Mouse (Mus musculus) kidney, embryonic 16.5 days (tissue): ENCODE results near the gene Lrch1. TPM values are rescaled to one million over a fixed set of nuclear protein-coding genes. Genes with fewer than 3 reads are reported as not detected.

Experiments
- ATAC-seq: fragments of 200-750 bp; cut with Nextera tagmentation; 2 replicates; pipeline ENCODE4 v1.8.0; 2017; ENCODE audit warnings: moderate TSS enrichment; ENCODE audit not compliant: low FRiP score, low TSS enrichment
- H3K27ac ChIP-seq: fragments of 300-500 bp; sonication (generic); 2 replicates; pipeline ENCODE4 v1.5.1; 2014; ENCODE audit warnings: low read length
- H3K27me3 ChIP-seq: fragments of 300-500 bp; sonication (generic); 2 replicates; pipeline ENCODE4 v1.6.1; 2014; ENCODE audit warnings: low read length, control low read depth, mixed read lengths; ENCODE audit not compliant: insufficient read depth
- H3K36me3 ChIP-seq: fragments of 300-500 bp; sonication (generic); 2 replicates; pipeline ENCODE4 v1.6.1; 2014; ENCODE audit warnings: low read length, control low read depth, mixed read lengths; ENCODE audit not compliant: insufficient read depth
- H3K4me1 ChIP-seq: fragments of 300-500 bp; sonication (generic); 2 replicates; pipeline ENCODE4 v1.6.1; 2014; ENCODE audit warnings: low read length, control low read depth, mixed read lengths; ENCODE audit not compliant: insufficient read depth
- H3K4me2 ChIP-seq: fragments of 300-500 bp; sonication (generic); replicated peaks from 2 replicates; pipeline ENCODE4 v1.6.1; 2014; ENCODE audit warnings: low read depth, low read length
- H3K4me3 ChIP-seq: fragments of 300-500 bp; sonication (generic); 2 replicates; pipeline ENCODE4 v1.5.1; 2014; ENCODE audit warnings: mild to moderate bottlenecking, low read length
- H3K9ac ChIP-seq: fragments of 300-500 bp; sonication (generic); replicated peaks from 2 replicates; pipeline ENCODE4 v1.6.1; 2014; ENCODE audit warnings: low read length
- H3K9me3 ChIP-seq: fragments of 300-500 bp; sonication (generic); 2 replicates; pipeline ENCODE4 v1.6.1; 2016; ENCODE audit warnings: low read length, control low read depth
- WGBS: fragments of 180-500 bp; shearing (Covaris S2); extraction: QIAGEN DNeasy Blood & Tissue Kit; methylation state at CpG from one replicate; pipeline ENCODE4 v1.1.7; 2014; 5-methylcytosine and 5-hydroxymethylcytosine counted together
- polyA plus RNA-seq: library from polyadenylated mRNA; unstranded; fragments of >200 nt; fragmentation: Nextera tagmentation; extraction: Ambion mirVana; gene quantifications from 2 replicates; pipeline ENCODE4 v1.2.1, GENCODE M21; 2015

Gene Lrch1
- polyA plus RNA-seq, 1 experiment from 2014 or later, result 18.3 TPM

GRCm38 (mm10) chr14:74916075-74916474 lies 31.6 kb downstream of the Lrch1 start:
- Histone ChIP-seq H3K4me2 (peak overlapping the region; percentile 38), H3K9ac (0 out of 2 replicates have a peak overlapping the region, but pooled peaks have one; percentile 18), H3K4me1 (peaks cover 62% of the 10 kb centered on the region), H3K27me3 (no peaks in the 10 kb centered on the region), H3K27ac (peak overlapping the region; percentile 76), H3K36me3 (no peaks in the 10 kb centered on the region), H3K4me3 (no peak overlapping the region), H3K9me3 (no peaks in the 10 kb centered on the region)
- WGBS, result 24% methylated on average over 8 of the region's 8 CpGs
- ATAC-seq, result peak; percentile 66

- Histone ChIP-seq H3K9me3 (no peaks in the 10 kb centered on the region), H3K27me3 (no peaks in the 10 kb centered on the region), H3K4me1 (peaks cover 64% of the 10 kb centered on the region), H3K27ac (peak overlapping the region; percentile 76), H3K9ac (0 out of 2 replicates have a peak overlapping the region, but pooled peaks have one; percentile 18), H3K4me2 (peak overlapping the region; percentile 38), H3K4me3 (no peak overlapping the region), H3K36me3 (no peaks in the 10 kb centered on the region)
- WGBS, result 20% methylated on average over 2 of the region's 2 CpGs
- peak; percentile 13; the same call in 1 of the 2 replicates for ATAC-seq
Measured at GRCm38 (mm10) chr14:74915658-74916057, 32.0 kb downstream of the Lrch1 start.

GRCm38 (mm10) chr14:74915025-74915424 lies 32.7 kb downstream of the Lrch1 start:
- WGBS, result 30% methylated on average over 9 of the region's 9 CpGs
- no peaks in the 10 kb centered on the region for H3K9me3 ChIP-seq
- H3K4me2 ChIP-seq, result no peak overlapping the region
- no peak for ATAC-seq
- peaks cover 69% of the 10 kb centered on the region for H3K4me1 ChIP-seq
- no peak overlapping the region for H3K4me3 ChIP-seq
- no peaks in the 10 kb centered on the region for H3K27me3 ChIP-seq
- H3K27ac ChIP-seq, result peak overlapping the region; percentile 76
- H3K9ac ChIP-seq, result no peak overlapping the region
- H3K36me3 ChIP-seq, result no peaks in the 10 kb centered on the region

GRCm38 (mm10) chr14:74913381-74914230 lies 34.1 kb downstream of the Lrch1 start:
- H3K27me3 ChIP-seq, result no peaks in the 10 kb centered on the region
- H3K9ac ChIP-seq, result peak overlapping the region; percentile 45; the same call in 1 of the 2 replicates
- 49% methylated on average over 20 of the region's 20 CpGs for WGBS
- H3K4me3 ChIP-seq, result no peak overlapping the region
- H3K36me3 ChIP-seq, result no peaks in the 10 kb centered on the region
- H3K4me2 ChIP-seq, result peak overlapping the region; percentile 16; the same call in 1 of the 2 replicates
- no peaks in the 10 kb centered on the region for H3K9me3 ChIP-seq
- ATAC-seq, result no peak
- H3K27ac ChIP-seq, result peak overlapping the region; percentile 76
- H3K4me1 ChIP-seq, result peaks cover 71% of the 10 kb centered on the region

- no peaks in the 10 kb centered on the region for H3K27me3 ChIP-seq
- H3K9ac ChIP-seq, result no peak overlapping the region
- no peak overlapping the region for H3K4me3 ChIP-seq
- peak overlapping the region; percentile 69 for H3K27ac ChIP-seq
- no peak overlapping the region for H3K4me2 ChIP-seq
- H3K9me3 ChIP-seq, result no peaks in the 10 kb centered on the region
- H3K36me3 ChIP-seq, result no peaks in the 10 kb centered on the region
- H3K4me1 ChIP-seq, result peaks cover 49% of the 10 kb centered on the region
- WGBS, result 25% methylated on average over 5 of the region's 5 CpGs
- peak; percentile 72 for ATAC-seq
Measured at GRCm38 (mm10) chr14:74910363-74910762, 37.3 kb downstream of the Lrch1 start.

- Histone ChIP-seq H3K9me3 (no peaks in the 10 kb centered on the region), H3K4me3 (no peak overlapping the region), H3K9ac (no peak overlapping the region; the same call in 1 of the 2 replicates), H3K36me3 (no peaks in the 10 kb centered on the region), H3K4me2 (no peak overlapping the region), H3K27me3 (no peaks in the 10 kb centered on the region), H3K27ac (no peak overlapping the region), H3K4me1 (peaks cover 40% of the 10 kb centered on the region)
- 70% methylated on average over 8 of the region's 8 CpGs for WGBS
- ATAC-seq, result no peak
Measured at GRCm38 (mm10) chr14:74909021-74909420, 38.7 kb downstream of the Lrch1 start.

GRCm38 (mm10) chr14:74908250-74908649 lies 39.4 kb downstream of the Lrch1 start:
- WGBS, result 80% methylated on average over 6 of the region's 6 CpGs

GRCm38 (mm10) chr14:74907706-74908105 lies 40.0 kb downstream of the Lrch1 start:
- Histone ChIP-seq H3K27ac (no peak overlapping the region), H3K9me3 (no peaks in the 10 kb centered on the region), H3K4me3 (no peak overlapping the region), H3K9ac (no peak overlapping the region), H3K4me1 (peaks cover 31% of the 10 kb centered on the region), H3K36me3 (no peaks in the 10 kb centered on the region), H3K27me3 (no peaks in the 10 kb centered on the region), H3K4me2 (no peak overlapping the region)
- ATAC-seq, result no peak
- WGBS, result 90% methylated on average over 8 of the region's 8 CpGs

More at GRCm38 (mm10) chr14:74908250-74908649, 39.4 kb downstream of the Lrch1 start:
- H3K9me3 ChIP-seq, result no peaks in the 10 kb centered on the region
- no peaks in the 10 kb centered on the region for H3K27me3 ChIP-seq
- H3K9ac ChIP-seq, result no peak overlapping the region
- no peak overlapping the region for H3K4me2 ChIP-seq
- no peaks in the 10 kb centered on the region for H3K36me3 ChIP-seq
- ATAC-seq, result no peak
- no peak overlapping the region for H3K27ac ChIP-seq
- H3K4me1 ChIP-seq, result peaks cover 33% of the 10 kb centered on the region
- H3K4me3 ChIP-seq, result no peak overlapping the region

GRCm38 (mm10) chr14:74905990-74906389 lies 41.7 kb downstream of the Lrch1 start:
- H3K4me1 ChIP-seq, result peaks cover 29% of the 10 kb centered on the region
- no peak overlapping the region for H3K4me3 ChIP-seq
- no peak overlapping the region for H3K27ac ChIP-seq
- H3K9me3 ChIP-seq, result no peaks in the 10 kb centered on the region
- H3K9ac ChIP-seq, result no peak overlapping the region
- no peaks in the 10 kb centered on the region for H3K27me3 ChIP-seq
- no peak overlapping the region for H3K4me2 ChIP-seq
- 73% methylated on average over 3 of the region's 3 CpGs for WGBS
- H3K36me3 ChIP-seq, result no peaks in the 10 kb centered on the region
- no peak for ATAC-seq

- Histone ChIP-seq H3K36me3 (no peaks in the 10 kb centered on the region), H3K9me3 (no peaks in the 10 kb centered on the region), H3K27ac (no peak overlapping the region), H3K9ac (no peak overlapping the region), H3K4me2 (no peak overlapping the region), H3K4me1 (peaks cover 30% of the 10 kb centered on the region), H3K27me3 (no peaks in the 10 kb centered on the region), H3K4me3 (no peak overlapping the region)
- ATAC-seq, result no peak
- 89% methylated on average over 5 of the region's 5 CpGs for WGBS
Measured at GRCm38 (mm10) chr14:74904442-74904841, 43.2 kb downstream of the Lrch1 start.
